Mouse (Mus musculus) intestine, embryonic 14.5 days (tissue): ENCODE results near the gene Sema3d. TPM values are rescaled to one million over a fixed set of nuclear protein-coding genes. Genes with fewer than 3 reads are reported as not detected.

Experiments used
- ATAC-seq: fragments of 200-750 bp; cut with Nextera tagmentation; replicated peaks from 2 replicates; pipeline ENCODE4 v1.8.0; 2017; ENCODE audit warnings: low read depth, moderate number of reproducible peaks, moderate TSS enrichment, moderate library complexity; ENCODE audit not compliant: low FRiP score, low TSS enrichment
- DNase-seq: peaks from one replicate; pipeline ENCODE4 v3.0.0-alpha.2; 2018; ENCODE audit warnings: low spot score
- H3K27ac ChIP-seq: fragments of 300-500 bp; sonication (generic); 2 replicates; pipeline ENCODE4 v1.5.1; 2014; ENCODE audit warnings: low read depth, mild to moderate bottlenecking, control low read depth
- H3K27me3 ChIP-seq: fragments of 300-500 bp; sonication (generic); replicated peaks from 2 replicates; pipeline ENCODE4 v1.6.1; 2014; ENCODE audit warnings: low read length, control low read depth; ENCODE audit not compliant: control insufficient read depth, insufficient read depth
- H3K36me3 ChIP-seq: fragments of 300-500 bp; sonication (generic); 2 replicates; pipeline ENCODE4 v1.6.1; 2014; ENCODE audit warnings: low read length, control low read depth; ENCODE audit not compliant: control insufficient read depth, insufficient read depth
- H3K4me1 ChIP-seq: fragments of 300-500 bp; sonication (generic); replicated peaks from 2 replicates; pipeline ENCODE4 v1.6.1; 2014; ENCODE audit warnings: low read length, control low read depth, mixed read lengths; ENCODE audit not compliant: control insufficient read depth, insufficient read depth
- H3K4me2 ChIP-seq: fragments of 300-500 bp; sonication (generic); 2 replicates; pipeline ENCODE4 v1.6.1; 2014; ENCODE audit warnings: low read length
- H3K4me3 ChIP-seq: fragments of 300-500 bp; sonication (generic); 2 replicates; pipeline ENCODE4 v1.5.1; 2014; ENCODE audit warnings: low read depth, low read length, control low read depth, mixed read lengths
- H3K9ac ChIP-seq: fragments of 300-500 bp; sonication (generic); 2 replicates; pipeline ENCODE4 v1.6.1; 2014; ENCODE audit warnings: mild to moderate bottlenecking, low read length
- H3K9me3 ChIP-seq: fragments of 300-500 bp; sonication (generic); 2 replicates; pipeline ENCODE4 v1.6.1; 2016; ENCODE audit warnings: low read length, control low read depth; ENCODE audit not compliant: control insufficient read depth
- WGBS: fragments of 180-500 bp; shearing (Covaris S2); extraction: QIAGEN DNeasy Blood & Tissue Kit; methylation state at CpG from one replicate; pipeline ENCODE4 v1.1.7; 2014; 5-methylcytosine and 5-hydroxymethylcytosine counted together
- polyA plus RNA-seq: library from polyadenylated mRNA; unstranded; fragments of >200 nt; fragmentation: Nextera tagmentation; extraction: Ambion mirVana; gene quantifications from 2 replicates; pipeline ENCODE4 v1.2.1, GENCODE M21; 2014

The Sema3d gene
- polyA plus RNA-seq, 1 experiment from 2014 or later, result 12.4 TPM

DNA sequence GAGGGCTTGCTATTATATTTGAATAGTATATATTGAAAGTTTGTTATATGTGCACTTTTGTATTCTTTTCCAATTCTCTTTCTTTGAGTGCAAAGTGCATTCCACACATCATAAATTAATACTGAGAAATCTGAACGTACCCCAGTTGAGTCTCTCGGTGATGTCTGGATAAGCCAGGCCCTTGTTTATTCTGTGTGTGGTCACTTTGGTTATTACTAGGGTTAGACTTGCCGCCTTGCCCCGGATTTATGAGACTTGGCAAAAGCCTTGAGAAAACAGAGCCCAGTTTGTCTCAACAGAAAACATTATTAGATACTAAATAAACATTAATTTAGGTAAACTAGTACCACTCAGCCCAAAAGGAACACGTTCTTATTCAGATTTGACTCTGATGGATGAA is 40.1 kb downstream of the Sema3d start:
- Histone ChIP-seq H3K36me3 (no peaks in the 10 kb centered on the region), H3K27ac (no peak overlapping the region), H3K4me3 (no peak overlapping the region), H3K4me2 (no peak overlapping the region), H3K4me1 (no peaks in the 10 kb centered on the region), H3K27me3 (no peaks in the 10 kb centered on the region), H3K9ac (no peak overlapping the region), H3K9me3 (no peaks in the 10 kb centered on the region)
- DNase-seq (no peak), ATAC-seq (no peak)
- WGBS, result 34% methylated on average over 5 of the region's 5 CpGs

DNA sequence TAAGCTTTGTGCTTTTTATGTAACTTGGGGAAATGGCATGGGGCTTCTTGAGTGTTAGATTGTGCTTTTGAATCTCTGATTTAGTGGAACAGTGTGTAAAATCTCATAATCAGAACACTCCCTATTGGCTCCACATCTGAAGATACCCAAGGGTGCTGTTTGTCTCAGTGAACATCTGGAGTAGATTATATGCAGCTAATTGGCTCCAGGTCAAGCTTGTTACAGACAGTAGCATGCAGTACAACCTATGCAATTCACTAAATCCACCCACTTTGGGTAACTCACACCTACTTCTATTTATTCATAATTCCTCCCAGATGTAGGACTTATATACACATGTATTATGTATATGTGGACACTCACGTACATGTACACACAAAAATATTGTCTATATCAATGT is 58.6 kb downstream of the Sema3d start:
- no peak for DNase-seq
- H3K36me3 ChIP-seq, result no peaks in the 10 kb centered on the region

DNA sequence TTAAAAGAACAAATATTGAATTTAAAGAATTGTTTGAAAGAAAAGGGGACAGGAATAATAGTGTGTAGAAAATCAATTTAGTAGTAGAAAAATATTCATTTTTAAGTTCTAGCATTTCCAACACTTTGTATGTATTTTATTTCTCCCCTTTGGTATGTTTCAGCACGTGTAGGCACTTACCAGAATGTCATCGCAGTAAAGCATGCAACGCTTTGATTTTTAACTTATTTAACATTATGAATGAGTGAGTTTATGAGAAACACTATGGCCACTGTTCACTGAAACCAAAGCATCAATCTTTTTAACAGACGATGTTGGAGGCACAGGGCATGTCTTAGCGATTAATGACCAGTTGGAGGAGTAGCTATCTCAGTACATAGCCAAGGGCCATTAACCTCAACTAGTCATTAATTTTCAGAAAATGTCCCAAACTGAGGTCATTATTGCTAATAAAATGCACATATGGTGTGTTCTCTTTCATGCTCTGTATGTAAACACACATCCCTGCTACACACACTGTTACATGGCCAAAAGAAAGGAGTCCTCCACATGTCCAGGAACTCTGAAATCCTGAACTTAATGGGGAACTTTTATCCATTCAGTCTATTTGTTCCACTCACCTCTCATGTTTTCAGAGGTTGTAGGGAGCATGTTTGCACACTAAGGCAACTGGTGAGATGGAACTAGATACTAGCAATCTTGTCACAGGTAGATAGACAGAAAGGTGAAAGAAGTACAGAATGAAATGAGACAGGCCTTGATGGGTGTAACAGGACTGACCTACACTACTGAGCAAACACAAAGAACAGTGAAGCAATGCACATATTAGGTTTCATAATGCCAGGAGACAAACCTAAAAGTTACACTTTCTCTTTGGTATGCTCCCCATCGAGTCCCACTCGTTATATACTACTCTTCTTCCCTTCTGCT is 59.3 kb downstream of the Sema3d start:
- Histone ChIP-seq H3K27me3 (no peaks in the 10 kb centered on the region), H3K4me3 (no peak overlapping the region), H3K9me3 (no peaks in the 10 kb centered on the region), H3K9ac (no peak overlapping the region), H3K27ac (no peak overlapping the region), H3K4me2 (no peak overlapping the region), H3K36me3 (no peaks in the 10 kb centered on the region), H3K4me1 (no peaks in the 10 kb centered on the region)
- DNase-seq (no peak), ATAC-seq (no peak)
- 66% methylated on average over 7 of the region's 7 CpGs for WGBS

More for the DNA sequence above, 58.6 kb downstream of the Sema3d start:
- Histone ChIP-seq H3K4me1 (no peaks in the 10 kb centered on the region), H3K27me3 (no peaks in the 10 kb centered on the region), H3K27ac (no peak overlapping the region), H3K4me3 (no peak overlapping the region), H3K9me3 (no peaks in the 10 kb centered on the region), H3K4me2 (no peak overlapping the region), H3K9ac (no peak overlapping the region)
- no peak for ATAC-seq
- 88% methylated on average over 1 of the region's 1 CpGs for WGBS

DNA sequence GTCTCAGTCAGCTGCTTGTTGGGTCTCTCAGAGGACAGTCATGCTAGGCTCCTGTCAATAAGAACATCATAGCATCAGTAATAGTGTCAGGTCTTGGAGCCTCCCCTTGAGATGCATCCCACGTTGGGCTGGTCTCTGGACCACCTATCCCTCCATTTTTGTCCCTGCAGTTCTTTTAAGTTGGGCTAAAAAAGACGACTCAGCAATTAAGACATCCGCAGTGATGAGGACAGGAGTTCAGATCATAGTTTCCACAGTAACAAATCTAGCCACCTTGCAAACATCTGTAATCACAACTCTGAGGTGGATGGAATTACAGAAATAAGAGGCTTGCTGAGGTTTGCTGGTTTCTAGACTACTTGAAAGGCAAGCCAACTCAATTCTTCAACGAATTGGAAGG is 67.9 kb downstream of the Sema3d start:
- Histone ChIP-seq H3K9me3 (no peaks in the 10 kb centered on the region), H3K9ac (no peak overlapping the region), H3K27ac (no peak overlapping the region), H3K4me1 (no peaks in the 10 kb centered on the region), H3K36me3 (no peaks in the 10 kb centered on the region), H3K4me2 (no peak overlapping the region), H3K27me3 (no peaks in the 10 kb centered on the region), H3K4me3 (no peak overlapping the region)
- 86% methylated on average over 4 of the region's 4 CpGs for WGBS
- ATAC-seq (no peak), DNase-seq (no peak)

DNA sequence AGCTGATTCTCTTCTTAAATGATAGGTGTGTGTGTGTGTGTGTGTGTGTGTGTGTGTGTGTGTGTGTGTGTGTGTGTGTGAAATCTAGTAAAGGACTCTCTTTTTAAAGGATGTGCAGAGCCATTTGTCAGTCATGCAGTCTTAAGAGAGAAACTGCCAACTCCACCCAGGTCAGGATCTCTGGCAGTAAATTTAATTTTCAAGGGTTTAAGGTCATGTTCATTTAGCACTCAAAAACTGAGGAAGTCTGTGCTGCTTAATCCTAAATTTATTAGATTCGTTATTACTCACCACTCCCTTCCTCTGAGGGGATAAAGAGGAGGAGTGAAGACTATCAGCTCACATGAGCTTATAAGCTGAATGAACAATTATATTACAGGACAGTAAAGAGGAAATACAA is 71.8 kb downstream of the Sema3d start:
- Histone ChIP-seq H3K4me1 (no peaks in the 10 kb centered on the region), H3K36me3 (no peaks in the 10 kb centered on the region), H3K9ac (no peak overlapping the region), H3K27ac (no peak overlapping the region), H3K9me3 (no peaks in the 10 kb centered on the region), H3K4me3 (no peak overlapping the region), H3K4me2 (no peak overlapping the region), H3K27me3 (no peaks in the 10 kb centered on the region)
- 54% methylated on average over 1 of the region's 1 CpGs for WGBS
- no peak for DNase-seq
- no peak for ATAC-seq

DNA sequence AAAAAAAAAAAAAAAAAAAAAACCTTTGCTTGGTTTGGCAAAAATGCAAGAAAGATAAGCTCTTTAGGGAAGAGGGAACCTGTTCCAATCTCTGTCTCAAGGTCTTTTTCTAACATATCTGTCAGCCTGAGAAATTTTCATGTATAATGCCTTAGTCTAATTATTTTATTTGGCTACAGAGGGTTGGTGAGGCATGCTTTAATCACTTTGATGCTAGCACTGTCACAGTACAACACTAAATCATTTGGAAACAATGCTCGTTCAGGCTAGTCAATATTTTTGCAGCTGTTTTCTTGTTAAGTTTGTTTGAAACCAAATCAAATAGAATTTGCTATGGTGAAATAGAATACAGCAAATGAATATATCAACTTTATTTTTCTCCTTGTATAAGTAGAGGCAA is 74.3 kb downstream of the Sema3d start:
- Histone ChIP-seq H3K9ac (no peak overlapping the region), H3K4me3 (no peak overlapping the region), H3K27ac (no peak overlapping the region), H3K9me3 (no peaks in the 10 kb centered on the region), H3K4me1 (no peaks in the 10 kb centered on the region), H3K27me3 (no peaks in the 10 kb centered on the region), H3K4me2 (no peak overlapping the region), H3K36me3 (no peaks in the 10 kb centered on the region)
- ATAC-seq (no peak), DNase-seq (no peak)
- 64% methylated on average over 1 of the region's 1 CpGs for WGBS

DNA sequence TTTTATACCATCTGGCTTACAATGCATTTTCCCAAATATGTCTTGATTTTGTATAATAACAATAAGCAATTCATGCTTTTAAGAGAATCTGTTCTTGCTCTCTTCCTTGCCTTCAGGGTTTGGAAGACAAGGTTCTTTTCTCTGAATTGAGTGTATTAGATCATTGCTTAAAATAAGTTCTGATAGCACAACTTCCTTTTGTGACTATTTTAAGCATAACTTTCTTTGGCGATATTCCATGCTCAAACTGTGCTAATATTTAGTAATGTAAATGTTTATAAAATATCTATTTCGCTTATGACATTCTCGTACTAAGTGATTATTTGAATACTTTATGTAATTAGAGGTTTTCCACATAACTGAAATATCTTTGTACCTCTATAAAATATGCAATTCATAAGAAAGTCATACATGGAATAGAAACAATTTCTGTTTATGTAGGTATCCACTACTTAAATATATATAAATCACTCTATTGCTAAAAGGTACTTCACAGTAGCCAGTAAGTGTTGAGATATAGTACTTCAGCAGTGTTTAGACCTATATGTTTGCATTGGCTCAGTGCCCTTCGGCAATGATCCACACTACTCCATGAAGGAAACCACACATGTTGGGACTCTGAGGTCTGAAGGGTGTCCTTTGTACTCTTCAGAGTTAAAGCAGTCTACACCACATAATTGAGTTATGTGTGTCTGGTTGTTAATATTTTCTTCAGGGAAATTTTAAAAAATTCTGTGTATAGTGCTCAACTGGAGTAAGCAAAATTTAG is 84.6 kb downstream of the Sema3d start:
- Histone ChIP-seq H3K27ac (no peak overlapping the region), H3K36me3 (no peaks in the 10 kb centered on the region), H3K9me3 (no peaks in the 10 kb centered on the region), H3K9ac (no peak overlapping the region), H3K4me1 (no peaks in the 10 kb centered on the region), H3K4me3 (no peak overlapping the region), H3K27me3 (no peaks in the 10 kb centered on the region), H3K4me2 (no peak overlapping the region)
- WGBS, result 38% methylated on average over 4 of the region's 4 CpGs
- ATAC-seq (no peak), DNase-seq (no peak)

DNA sequence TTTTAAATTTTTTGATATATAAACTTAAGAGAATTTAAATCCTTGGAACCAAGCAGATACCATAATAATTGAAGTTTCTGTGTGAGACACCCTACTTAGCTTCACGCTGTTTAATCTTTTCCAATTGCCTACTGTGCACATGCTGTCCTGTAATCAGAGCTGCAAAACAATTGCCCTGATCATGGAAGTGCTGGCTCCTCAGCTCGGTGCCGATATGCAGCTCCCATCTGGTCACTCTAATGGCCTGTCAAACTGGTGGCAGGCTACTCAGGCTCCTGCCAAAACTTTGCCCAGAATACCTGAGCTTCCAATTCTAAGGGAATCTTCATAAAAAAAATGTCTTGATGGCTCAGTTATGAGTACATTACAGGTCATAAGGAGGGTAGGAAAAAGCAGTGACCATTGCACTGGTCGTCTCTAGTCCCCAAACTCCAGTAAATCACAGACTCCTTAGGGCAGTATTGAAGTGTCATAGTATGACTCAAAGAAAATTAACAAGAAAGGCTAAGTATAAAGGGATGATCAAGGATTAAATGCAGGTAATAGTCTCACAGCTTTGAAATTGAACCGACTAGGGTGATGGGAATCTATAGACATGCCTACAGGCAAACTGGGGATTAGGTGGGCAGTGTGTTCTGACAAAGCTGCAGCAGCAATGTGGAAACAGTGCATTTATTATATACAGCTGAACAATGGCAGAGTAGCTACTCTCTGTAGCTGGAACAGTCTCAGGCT is 91.9 kb downstream of the Sema3d start:
- no peak overlapping the region for H3K27ac ChIP-seq

More for the DNA sequence above, 91.9 kb downstream of the Sema3d start:
- ATAC-seq, result no peak
- H3K4me3 ChIP-seq, result no peak overlapping the region
- 64% methylated on average over 5 of the region's 5 CpGs for WGBS
- no peak for DNase-seq
- H3K36me3 ChIP-seq, result no peaks in the 10 kb centered on the region
- H3K4me1 ChIP-seq, result no peaks in the 10 kb centered on the region
- H3K9me3 ChIP-seq, result no peaks in the 10 kb centered on the region
- H3K9ac ChIP-seq, result no peak overlapping the region
- H3K27me3 ChIP-seq, result no peaks in the 10 kb centered on the region
- no peak overlapping the region for H3K4me2 ChIP-seq
